In the genomic region with DNA sequence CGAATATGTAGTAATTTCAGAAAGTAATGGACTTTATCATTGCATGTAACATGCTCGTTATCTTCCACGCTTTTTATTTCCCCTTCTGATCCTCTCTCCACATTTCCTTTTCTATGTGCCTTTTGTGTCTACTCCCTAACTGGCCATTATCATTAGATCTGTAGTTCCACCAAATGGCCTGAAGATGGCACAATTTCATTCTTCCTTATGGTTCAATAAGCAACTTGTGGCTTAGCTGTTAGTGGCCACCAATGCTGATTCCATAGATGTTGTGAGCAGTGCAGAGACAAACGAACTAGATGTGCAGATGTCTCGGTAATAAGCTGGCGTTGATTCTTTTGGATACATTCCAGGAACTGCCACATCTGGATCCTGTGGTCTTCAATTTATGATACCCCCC, we compare ENCODE assay signal across 8 mouse cellular contexts.
DNase-seq lines count a peak whose midpoint lies in the region; ATAC-seq and TF ChIP-seq lines count a peak whose summit lies in the region.

No protein-coding gene starts in this region.

- peak; percentile 29; the same call in 1 of the 2 replicates for TF ChIP-seq CTCF in cortical plate, adult 2 months (IDR thresholded peaks at IDR 0.05; ENCODE audit: extremely low read depth, insufficient read depth, low read length)

- H3K4me1 ChIP-seq in hindbrain, embryonic 11.5 days (replicated peaks; ENCODE audit: control insufficient read depth, insufficient read depth, low read length), result 0 out of 2 replicates have a peak, but pooled peaks cover 2% of the 10 kb centered on the region
- H3K4me1 ChIP-seq in hindbrain, embryonic 13.5 days (replicated peaks), result no peaks in the 10 kb centered on the region
- H3K4me1 ChIP-seq in cortical plate, adult 2 months (ENCODE audit: control insufficient read depth, insufficient read depth, low read length), result no peaks in the 10 kb centered on the region; the same call in 1 of the 2 replicates
- H3K4me1 ChIP-seq in intestine, embryonic 15.5 days (replicated peaks), result no peaks in the 10 kb centered on the region

- H3K27ac ChIP-seq in hindbrain, embryonic 11.5 days (ENCODE audit: low read depth, low read length), result no peak overlapping the region
- no peak overlapping the region for H3K27ac ChIP-seq in hindbrain, embryonic 13.5 days
- no peak overlapping the region for H3K27ac ChIP-seq in cortical plate, adult 2 months (ENCODE audit: insufficient read depth, low read length)
- H3K27ac ChIP-seq in intestine, embryonic 15.5 days, result no peak overlapping the region

- no peak overlapping the region for H3K9ac ChIP-seq in hindbrain, embryonic 11.5 days (ENCODE audit: low read depth, low read length)
- H3K9ac ChIP-seq in hindbrain, embryonic 13.5 days, result no peak overlapping the region
- H3K9ac ChIP-seq in intestine, embryonic 15.5 days, result no peak overlapping the region

- TF ChIP-seq POLR2A in cortical plate, adult 2 months (IDR thresholded peaks at IDR 0.05; ENCODE audit: extremely low read depth, insufficient read depth, low read length), result no peak

- no peaks in the 10 kb centered on the region for H3K27me3 ChIP-seq in hindbrain, embryonic 11.5 days (ENCODE audit: control insufficient read depth, insufficient read depth, low read length)
- 0 out of 2 replicates have a peak, but pooled peaks cover 4% of the 10 kb centered on the region for H3K27me3 ChIP-seq in hindbrain, embryonic 13.5 days
- no peaks in the 10 kb centered on the region for H3K27me3 ChIP-seq in intestine, embryonic 15.5 days (replicated peaks)

- 67% methylated on average over 6 of the region's 6 CpGs for WGBS in hindbrain, embryonic 11.5 days
- WGBS in hindbrain, embryonic 13.5 days, result 69% methylated on average over 6 of the region's 6 CpGs
- 70% methylated on average over 6 of the region's 6 CpGs for WGBS in intestine, embryonic 15.5 days

- no peak for ATAC-seq in hindbrain, embryonic 11.5 days (ENCODE audit: low FRiP score)
- no peak for ATAC-seq in hindbrain, embryonic 13.5 days (ENCODE audit: low FRiP score)
- 0 out of 2 replicates have a peak, but pooled peaks have one; percentile 44 for ATAC-seq in megakaryocyte-erythroid progenitor cell, adult 5-6 weeks (replicated peaks; ENCODE audit: low FRiP score, low TSS enrichment, poor library complexity, severe bottlenecking)
- ATAC-seq in intestine, embryonic 15.5 days, result no peak

- no peaks in the 10 kb centered on the region for H3K9me3 ChIP-seq in hindbrain, embryonic 11.5 days (ENCODE audit: control insufficient read depth, low read length)
- H3K9me3 ChIP-seq in hindbrain, embryonic 13.5 days, result no peaks in the 10 kb centered on the region
- H3K9me3 ChIP-seq in intestine, embryonic 15.5 days, result no peaks in the 10 kb centered on the region

- no peak overlapping the region for H3K4me2 ChIP-seq in hindbrain, embryonic 11.5 days (replicated peaks; ENCODE audit: low read depth, low read length)
- H3K4me2 ChIP-seq in hindbrain, embryonic 13.5 days, result no peak overlapping the region
- no peak overlapping the region for H3K4me2 ChIP-seq in intestine, embryonic 15.5 days (replicated peaks)

- DNase-seq in hindbrain, embryonic 11.5 days (ENCODE audit: low spot score), result peak; percentile 66
- DNase-seq in thymus, postnatal 0 days (ENCODE audit: low spot score), result peak; percentile 46
- DNase-seq in thymus, postnatal 10 days (ENCODE audit: low spot score in 2 of 2), result no peak
- DNase-seq in right cerebral cortex, postnatal 25 days, result no peak

- H3K4me3 ChIP-seq in hindbrain, embryonic 11.5 days (ENCODE audit: low read depth, low read length), result no peak overlapping the region
- H3K4me3 ChIP-seq in hindbrain, embryonic 13.5 days, result no peak overlapping the region
- H3K4me3 ChIP-seq in cortical plate, adult 2 months (ENCODE audit: insufficient read depth, low read length), result no peak overlapping the region
- H3K4me3 ChIP-seq in intestine, embryonic 15.5 days (replicated peaks), result no peak overlapping the region

- no peaks in the 10 kb centered on the region for H3K36me3 ChIP-seq in hindbrain, embryonic 11.5 days (ENCODE audit: control insufficient read depth, insufficient read depth, low read length)
- no peaks in the 10 kb centered on the region for H3K36me3 ChIP-seq in hindbrain, embryonic 13.5 days
- H3K36me3 ChIP-seq in intestine, embryonic 15.5 days, result no peaks in the 10 kb centered on the region

Comparison
In these comparisons a context has a peak if more than half of its experiments do, and no peak if none do; other contexts are left out.
1. DNase-seq: peak in hindbrain, embryonic 11.5 days (single experiment) and thymus, postnatal 0 days (single experiment); none in thymus, postnatal 10 days (0 of 2) and right cerebral cortex, postnatal 25 days (single experiment).